ENCODE assay signal across 16 mouse cellular contexts in genomic region chr2:130158088-130158437, GRCm38 (mm10). TPM values are rescaled to one million over a fixed set of nuclear protein-coding genes. Genes with fewer than 3 reads are reported as not detected.
"Had no signal": no experiment of that assay in that cellular context is flagged by ENCODE, and none has a peak within 500 bp of the region (broad histone marks: within the 10 kb centered on the region; RNA-seq: fewer than 3 reads in every experiment).

No protein-coding gene starts in this region.

- DNase-seq: kidney, adult 2 months; kidney, postnatal 14 days; left cerebral cortex, postnatal 4 days; lung, adult 18-20 months; lung, postnatal 36 days; right cerebral cortex, postnatal 4 days; spleen, adult 18-20 months; thymus, adult 18-20 months; thymus, postnatal 14 days had no signal

- H3K9me3 ChIP-seq: kidney, embryonic 15.5 days; limb, embryonic 13.5 days had no signal

- H3K4me1 ChIP-seq: kidney, embryonic 15.5 days; limb, embryonic 13.5 days had no signal

- H3K4me2 ChIP-seq: kidney, embryonic 15.5 days; limb, embryonic 13.5 days had no signal

- H3K9ac ChIP-seq: kidney, embryonic 15.5 days; limb, embryonic 13.5 days; liver, embryonic 14.5 days had no signal

- H3K36me3 ChIP-seq: kidney, embryonic 15.5 days; limb, embryonic 13.5 days had no signal

- H3K27ac ChIP-seq: kidney, embryonic 15.5 days; limb, embryonic 13.5 days; liver, embryonic 14.5 days had no signal

- H3K4me3 ChIP-seq: kidney, embryonic 15.5 days; limb, embryonic 13.5 days had no signal

- H3K27me3 ChIP-seq: kidney, embryonic 15.5 days; limb, embryonic 13.5 days had no signal

RNA-seq across cellular contexts. Expression of gene Tmc2, which starts 36.9 kb away (rescaled TPM):
- polyA plus RNA-seq: kidney, adult 2 months; kidney, embryonic 15.5 days; large intestine, adult 2 months; limb, embryonic 13.5 days; liver, adult 2 months; liver, embryonic 14.5 days; lung, embryonic 16.5 days; stomach, embryonic 14.5 days had no signal

RNA-seq across cellular contexts. Expression of gene Tgm6, which starts 45.8 kb away (rescaled TPM):
- polyA plus RNA-seq: kidney, adult 2 months; kidney, embryonic 15.5 days; large intestine, adult 2 months; limb, embryonic 13.5 days; liver, adult 2 months; liver, embryonic 14.5 days; lung, embryonic 16.5 days; stomach, embryonic 14.5 days had no signal
